Mouse (Mus musculus): ENCODE measurements at regions not wholly inside any gene's neighbourhood (a gene's known extent, or its start where the extent isn't known, plus 50 kb on each side); places are given as distances from the start of the nearest gene placed in this dataset.

GRCm38 (mm10) chr4:53228444-53228843 is 68.7 kb upstream of the Abca1 start:
- TF ChIP-seq TAL1 (IDR thresholded peaks at IDR 0.05; ENCODE audit: low read length) (no peak), GATA1 (IDR thresholded peaks at IDR 0.05; ENCODE audit: low read length) (no peak)

All from erythroblast, embryonic 14.5 days (primary cell).